In genomic region chr5:114176548-114177400, GRCm38 (mm10) we compare ENCODE assay signal across 9 mouse cellular contexts. TPM values are rescaled to one million over a fixed set of nuclear protein-coding genes. Genes with fewer than 3 reads are reported as not detected.
DNase-seq lines count a peak whose midpoint lies in the region; ATAC-seq and TF ChIP-seq lines count a peak whose summit lies in the region.
"Had no signal": no experiment of that assay in that cellular context is flagged by ENCODE, and none has a peak within 500 bp of the region (broad histone marks: within the 10 kb centered on the region; RNA-seq: fewer than 3 reads in every experiment).

No protein-coding gene starts in this region.

- no peaks in the 10 kb centered on the region for H3K27me3 ChIP-seq in heart, embryonic 12.5 days (replicated peaks)
- H3K27me3 ChIP-seq in testis, adult 2 months (ENCODE audit: control insufficient read depth, insufficient read depth, low read length) = no peaks in the 10 kb centered on the region
- H3K27me3 ChIP-seq in limb, embryonic 14.5 days (ENCODE audit: control insufficient read depth, insufficient read depth, low read length) = no peaks in the 10 kb centered on the region

- ATAC-seq in heart, embryonic 12.5 days (ENCODE audit: insufficient number of reproducible peaks, low FRiP score) = no peak
- no peak for ATAC-seq in limb, embryonic 14.5 days (ENCODE audit: low FRiP score, low read depth)
- no peak for ATAC-seq in monocyte, adult 5-6 weeks (replicated peaks; ENCODE audit: insufficient number of reproducible peaks, low FRiP score, low TSS enrichment, poor library complexity, severe bottlenecking)

- no peak for DNase-seq in heart, adult 9 months (ENCODE audit: low spot score in 2 of 2)
- DNase-seq in testis, postnatal 10 days (ENCODE audit: low spot score) = no peak
- DNase-seq in limb, embryonic 14.5 days (ENCODE audit: low spot score) = no peak
- DNase-seq in frontal cortex, postnatal 36 days (ENCODE audit: low spot score in 2 of 2) = no peak
- no peak for DNase-seq in left cerebral cortex, postnatal 4 days
- DNase-seq: thymus, postnatal 25 days had no signal

- H3K36me3 ChIP-seq in heart, embryonic 12.5 days = no peaks in the 10 kb centered on the region
- H3K36me3 ChIP-seq in testis, adult 2 months (ENCODE audit: control insufficient read depth, insufficient read depth, low read length) = no peaks in the 10 kb centered on the region
- H3K36me3 ChIP-seq in limb, embryonic 14.5 days (ENCODE audit: control insufficient read depth, insufficient read depth, low read length) = no peaks in the 10 kb centered on the region

- WGBS in heart, embryonic 12.5 days = 62% methylated on average over 8 of the region's 8 CpGs
- WGBS in limb, embryonic 14.5 days = 53% methylated on average over 8 of the region's 8 CpGs

- no peak for TF ChIP-seq POLR2A in testis, adult 2 months (IDR thresholded peaks at IDR 0.05; ENCODE audit: control insufficient read depth, low read depth, low read length)
- TF ChIP-seq POLR2A in limb, embryonic 14.5 days (IDR thresholded peaks at IDR 0.05; ENCODE audit: borderline replicate concordance, extremely low read depth, insufficient read depth, insufficient read length) = no peak

- H3K27ac ChIP-seq in heart, embryonic 12.5 days (ENCODE audit: poor library complexity, severe bottlenecking) = no peak overlapping the region
- peak overlapping the region; percentile 73; the same call in 1 of the 2 replicates for H3K27ac ChIP-seq in testis, adult 2 months (ENCODE audit: control insufficient read depth, insufficient read depth, low read depth, low read length)
- H3K27ac ChIP-seq in limb, embryonic 14.5 days (replicated peaks; ENCODE audit: low read depth, low read length) = no peak overlapping the region

- H3K4me1 ChIP-seq in heart, embryonic 12.5 days (replicated peaks) = peaks cover 30% of the 10 kb centered on the region
- peaks cover 10% of the 10 kb centered on the region for H3K4me1 ChIP-seq in testis, adult 2 months (ENCODE audit: control insufficient read depth, insufficient read depth, low read length)
- H3K4me1 ChIP-seq in limb, embryonic 14.5 days (ENCODE audit: control insufficient read depth, insufficient read depth, low read length) = peaks cover 6% of the 10 kb centered on the region; the same call in 1 of the 2 replicates

- H3K4me2 ChIP-seq in heart, embryonic 12.5 days = peak overlapping the region; percentile 76
- H3K4me2 ChIP-seq in limb, embryonic 14.5 days (replicated peaks; ENCODE audit: low read depth, low read length, severe bottlenecking) = peak overlapping the region; percentile 88

- TF ChIP-seq CTCF in testis, adult 2 months (IDR thresholded peaks at IDR 0.05; ENCODE audit: control insufficient read depth, insufficient read depth, insufficient replicate concordance, low read depth, low read length) = no peak

- intact Hi-C loops in left cerebral cortex, postnatal 4 days (cut with DNase I) = no loop called here

- no peaks in the 10 kb centered on the region for H3K9me3 ChIP-seq in heart, embryonic 12.5 days (replicated peaks)
- H3K9me3 ChIP-seq in limb, embryonic 14.5 days (ENCODE audit: control insufficient read depth, low read length) = no peaks in the 10 kb centered on the region

- H3K4me3 ChIP-seq in heart, embryonic 12.5 days = peak overlapping the region; percentile 51
- no peak overlapping the region; the same call in 1 of the 2 replicates for H3K4me3 ChIP-seq in testis, adult 2 months (ENCODE audit: control insufficient read depth, low read depth, low read length)
- H3K4me3 ChIP-seq in limb, embryonic 14.5 days (replicated peaks; ENCODE audit: low read length) = peak overlapping the region; percentile 52

- peak overlapping the region; percentile 70 for H3K9ac ChIP-seq in heart, embryonic 12.5 days
- H3K9ac ChIP-seq in limb, embryonic 14.5 days (ENCODE audit: low read depth, low read length, severe bottlenecking) = no peak overlapping the region

RNA-seq across cellular contexts. Expression of gene Acacb, which starts 30.4 kb away (rescaled TPM):
- polyA plus RNA-seq in heart, embryonic 12.5 days (2016; fragmentation: Nextera tagmentation; extraction: Ambion mirVana) = 16.1 and 16.9 TPM in 2 replicates
- polyA plus RNA-seq in testis, adult 2 months (2012; rRNA removed) = 3.0 and 4.6 TPM in 2 replicates
- polyA plus RNA-seq in limb, embryonic 14.5 days (2012; rRNA removed) = 4.9 and 6.0 TPM in 2 replicates
- polyA plus RNA-seq in limb, embryonic 14.5 days (2014; fragmentation: Nextera tagmentation; extraction: Ambion mirVana) = 2.7 and 3.7 TPM in 2 replicates
- 0.10 to 0.21 TPM (median 0.19 TPM) in 3 replicates for total RNA-seq in monocyte, adult 5-6 weeks (2017)
- 1 to 10 TPM; 2.4 to 3.8 TPM for total RNA-seq in left cerebral cortex, postnatal 4 days (2021)

RNA-seq across cellular contexts. Expression of gene Ung, which starts 46.6 kb away (rescaled TPM):
- 60.6 and 60.7 TPM in 2 replicates for polyA plus RNA-seq in heart, embryonic 12.5 days (2016; fragmentation: Nextera tagmentation; extraction: Ambion mirVana)
- 8.2 and 9.4 TPM in 2 replicates for polyA plus RNA-seq in testis, adult 2 months (2012; rRNA removed)
- polyA plus RNA-seq in limb, embryonic 14.5 days (2012; rRNA removed) = 31.4 and 34.0 TPM in 2 replicates
- 23.7 and 26.0 TPM in 2 replicates for polyA plus RNA-seq in limb, embryonic 14.5 days (2014; fragmentation: Nextera tagmentation; extraction: Ambion mirVana)
- 1.9 to 4.0 TPM (median 2.7 TPM) in 3 replicates for total RNA-seq in monocyte, adult 5-6 weeks (2017)
- total RNA-seq in left cerebral cortex, postnatal 4 days (2021) = 1 to 10 TPM; 5.6 to 6.0 TPM

RNA-seq across cellular contexts. Expression of gene Alkbh2, which starts 48.8 kb away (rescaled TPM):
- 8.7 and 11.0 TPM in 2 replicates for polyA plus RNA-seq in heart, embryonic 12.5 days (2016; fragmentation: Nextera tagmentation; extraction: Ambion mirVana)
- polyA plus RNA-seq in testis, adult 2 months (2012; rRNA removed) = 2.2 and 3.1 TPM in 2 replicates
- polyA plus RNA-seq in limb, embryonic 14.5 days (2012; rRNA removed) = 15.5 and 18.9 TPM in 2 replicates
- polyA plus RNA-seq in limb, embryonic 14.5 days (2014; fragmentation: Nextera tagmentation; extraction: Ambion mirVana) = 10.9 and 11.5 TPM in 2 replicates
- 1.6 to 12.8 TPM (median 8.9 TPM) in 3 replicates for total RNA-seq in monocyte, adult 5-6 weeks (2017)
- total RNA-seq in left cerebral cortex, postnatal 4 days (2021) = 1 to 10 TPM; 6.2 to 6.9 TPM
